Mouse (Mus musculus): ENCODE results near the gene Secisbp2.

The Secisbp2 gene

GRCm38 (mm10) chr13:51731474-51731873, 80.0 kb downstream of the Secisbp2 start:
- in situ Hi-C loops (cut with MseI, MboI) = no loop called here

- in situ Hi-C loops (cut with MseI, MboI) = no loop called here
These were observed 80.7 kb downstream of the Secisbp2 start for GRCm38 (mm10) chr13:51732097-51732664.

Data from mouse trophoblast stem cell (cell line).